Comparison of ENCODE assay signal across 20 mouse cellular contexts in the genomic region with DNA sequence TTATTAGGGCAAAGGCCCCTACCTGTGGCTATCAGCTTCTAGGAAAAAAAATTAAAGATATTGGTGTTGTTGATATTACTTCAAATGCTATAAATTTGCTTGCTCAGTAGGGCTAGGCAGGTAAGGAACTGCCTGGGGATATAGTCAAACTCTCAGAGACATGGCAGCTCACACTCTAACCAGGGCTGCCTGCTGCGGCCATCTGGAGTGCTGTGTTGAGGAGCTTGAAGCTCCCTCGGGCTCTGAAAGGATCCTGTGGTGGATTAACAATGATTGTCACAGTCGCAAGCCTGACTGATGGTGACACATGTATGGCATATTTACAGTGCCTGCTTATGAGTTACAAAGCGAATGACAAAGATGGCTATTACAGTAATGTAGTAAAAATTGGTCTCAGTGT.
DNase-seq lines count a peak whose midpoint lies in the region; ATAC-seq and TF ChIP-seq lines count a peak whose summit lies in the region.
"Had no signal": no experiment of that assay in that cellular context is flagged by ENCODE, and none has a peak within 500 bp of the region (broad histone marks: within the 10 kb centered on the region; RNA-seq: fewer than 3 reads in every experiment).

No protein-coding gene starts in this region.

- no peak for TF ChIP-seq CTCF in forebrain, postnatal 0 days (IDR thresholded peaks at IDR 0.05; ENCODE audit: low read depth)

- 40% methylated on average over 4 of the region's 4 CpGs for WGBS in forebrain, embryonic 14.5 days
- WGBS in forebrain, postnatal 0 days: 46% methylated on average over 4 of the region's 4 CpGs
- 29% methylated on average over 4 of the region's 4 CpGs for WGBS in midbrain, embryonic 14.5 days
- WGBS in midbrain, embryonic 10.5 days: 67% methylated on average over 4 of the region's 4 CpGs

- no peak overlapping the region for H3K9ac ChIP-seq in forebrain, embryonic 14.5 days (ENCODE audit: low read length)
- no peak overlapping the region for H3K9ac ChIP-seq in forebrain, postnatal 0 days
- H3K9ac ChIP-seq in midbrain, embryonic 14.5 days (replicated peaks; ENCODE audit: low read length): no peak overlapping the region
- H3K9ac ChIP-seq: limb, embryonic 12.5 days; liver, embryonic 12.5 days; lung, embryonic 15.5 days had no signal

- H3K9me3 ChIP-seq in forebrain, embryonic 14.5 days (replicated peaks; ENCODE audit: control insufficient read depth, low read length): no peaks in the 10 kb centered on the region
- H3K9me3 ChIP-seq in forebrain, postnatal 0 days (ENCODE audit: low read length): no peaks in the 10 kb centered on the region
- H3K9me3 ChIP-seq in midbrain, embryonic 14.5 days (ENCODE audit: control insufficient read depth, low read length): no peaks in the 10 kb centered on the region
- no peaks in the 10 kb centered on the region for H3K9me3 ChIP-seq in midbrain, embryonic 10.5 days (replicated peaks)
- H3K9me3 ChIP-seq: heart, embryonic 10.5 days; limb, embryonic 12.5 days; liver, embryonic 12.5 days; lung, embryonic 15.5 days had no signal

- no peak overlapping the region for H3K4me3 ChIP-seq in forebrain, embryonic 14.5 days (ENCODE audit: low read depth, low read length)
- H3K4me3 ChIP-seq in forebrain, postnatal 0 days (ENCODE audit: low read depth, low read length): no peak overlapping the region
- H3K4me3 ChIP-seq in midbrain, embryonic 14.5 days (replicated peaks; ENCODE audit: low read depth, low read length): no peak overlapping the region
- H3K4me3 ChIP-seq in midbrain, embryonic 10.5 days: no peak overlapping the region
- H3K4me3 ChIP-seq: gastrocnemius, adult 2 months; heart, embryonic 10.5 days; limb, embryonic 12.5 days; liver, embryonic 12.5 days; lung, embryonic 15.5 days had no signal

- peak; percentile 43; the same call in 1 of the 2 replicates for ATAC-seq in forebrain, embryonic 14.5 days
- no peak for ATAC-seq in forebrain, postnatal 0 days
- ATAC-seq in midbrain, embryonic 14.5 days (ENCODE audit: low FRiP score, low TSS enrichment): peak; percentile 53; the same call in 1 of the 2 replicates
- ATAC-seq: activated CD4-positive, CD25-positive, alpha-beta regulatory T cell, adult 4 months; CD4-positive, CD25-positive, alpha-beta regulatory T cell, adult 4 months; liver, embryonic 12.5 days had no signal

- no peak overlapping the region for H3K4me2 ChIP-seq in forebrain, embryonic 14.5 days (ENCODE audit: low read length)
- no peak overlapping the region for H3K4me2 ChIP-seq in forebrain, postnatal 0 days (ENCODE audit: low read depth)
- H3K4me2 ChIP-seq in midbrain, embryonic 14.5 days (ENCODE audit: low read length): no peak overlapping the region
- H3K4me2 ChIP-seq: limb, embryonic 12.5 days; liver, embryonic 12.5 days; lung, embryonic 15.5 days had no signal

- peaks cover 18% of the 10 kb centered on the region for H3K4me1 ChIP-seq in forebrain, embryonic 14.5 days (ENCODE audit: control insufficient read depth, insufficient read depth, low read length)
- no peaks in the 10 kb centered on the region for H3K4me1 ChIP-seq in forebrain, postnatal 0 days (ENCODE audit: insufficient read depth)
- H3K4me1 ChIP-seq in midbrain, embryonic 14.5 days (ENCODE audit: control insufficient read depth, insufficient read depth, low read length): peaks cover 21% of the 10 kb centered on the region
- peaks cover 20% of the 10 kb centered on the region for H3K4me1 ChIP-seq in midbrain, embryonic 10.5 days
- H3K4me1 ChIP-seq: heart, embryonic 10.5 days; liver, embryonic 12.5 days had no signal

- peak; percentile 26 to 59 for DNase-seq in cerebellum, postnatal 10 days
- no peak for DNase-seq in cerebellum, adult 8-10 months
- DNase-seq in forebrain, embryonic 14.5 days (ENCODE audit: low spot score): peak; percentile 50
- DNase-seq in forebrain, postnatal 0 days: no peak
- DNase-seq in midbrain, embryonic 14.5 days: peak; percentile 49
- DNase-seq in midbrain, embryonic 10.5 days (ENCODE audit: low spot score): no peak
- DNase-seq in retina, embryonic 14.5 days (ENCODE audit: low spot score): peak; percentile 45
- no peak for DNase-seq in thymus, postnatal 14 days
- DNase-seq: adrenal gland, postnatal 10 days; gastrocnemius, adult 2 months; kidney, adult 11 months; lung, postnatal 4 days; right cerebral cortex, postnatal 25 days; thymus, adult 2 months had no signal

- H3K36me3 ChIP-seq in forebrain, embryonic 14.5 days (ENCODE audit: control insufficient read depth, insufficient read depth, low read length): no peaks in the 10 kb centered on the region
- no peaks in the 10 kb centered on the region for H3K36me3 ChIP-seq in forebrain, postnatal 0 days (ENCODE audit: insufficient read depth)
- no peaks in the 10 kb centered on the region for H3K36me3 ChIP-seq in midbrain, embryonic 14.5 days (ENCODE audit: control insufficient read depth, insufficient read depth, low read length)
- H3K36me3 ChIP-seq in midbrain, embryonic 10.5 days: no peaks in the 10 kb centered on the region
- H3K36me3 ChIP-seq: heart, embryonic 10.5 days; limb, embryonic 12.5 days; liver, embryonic 12.5 days; lung, embryonic 15.5 days had no signal

- H3K27me3 ChIP-seq in forebrain, embryonic 14.5 days (replicated peaks; ENCODE audit: control insufficient read depth, insufficient read depth, low read length): peaks cover 14% of the 10 kb centered on the region; the same call in 1 of the 2 replicates
- H3K27me3 ChIP-seq in forebrain, postnatal 0 days (ENCODE audit: insufficient read depth, low read length): no peaks in the 10 kb centered on the region
- no peaks in the 10 kb centered on the region for H3K27me3 ChIP-seq in midbrain, embryonic 14.5 days (ENCODE audit: control insufficient read depth, insufficient read depth, low read length)
- peaks cover 7% of the 10 kb centered on the region; the same call in 1 of the 2 replicates for H3K27me3 ChIP-seq in midbrain, embryonic 10.5 days (ENCODE audit: low read depth, poor library complexity, severe bottlenecking)
- H3K27me3 ChIP-seq: limb, embryonic 12.5 days; liver, embryonic 12.5 days; lung, embryonic 15.5 days had no signal

- no peak overlapping the region for H3K27ac ChIP-seq in forebrain, embryonic 14.5 days (ENCODE audit: low read depth, low read length)
- H3K27ac ChIP-seq in forebrain, postnatal 0 days (ENCODE audit: low read depth, low read length): no peak overlapping the region
- peak overlapping the region; percentile 66; the same call in 1 of the 2 replicates for H3K27ac ChIP-seq in midbrain, embryonic 14.5 days (replicated peaks; ENCODE audit: low read depth, low read length)
- H3K27ac ChIP-seq in midbrain, embryonic 10.5 days (replicated peaks): no peak overlapping the region
- H3K27ac ChIP-seq: gastrocnemius, adult 2 months; heart, embryonic 10.5 days; liver, embryonic 12.5 days; lung, embryonic 15.5 days had no signal

Comparison
In these comparisons a context has a peak if more than half of its experiments do, and no peak if none do; other contexts are left out.
1. DNase-seq: peak in cerebellum, postnatal 10 days (2 of 2), forebrain, embryonic 14.5 days (single experiment), midbrain, embryonic 14.5 days (single experiment) and retina, embryonic 14.5 days (single experiment); none in cerebellum, adult 8-10 months (single experiment), forebrain, postnatal 0 days (single experiment), midbrain, embryonic 10.5 days (single experiment) and thymus, postnatal 14 days (single experiment).